Mouse (Mus musculus): Measurements from ENCODE around the gene Pm20d2. TPM values are rescaled to one million over a fixed set of nuclear protein-coding genes. Genes with fewer than 3 reads are reported as not detected.

The Pm20d2 gene
- 0.80 and 1.4 TPM in 2 replicates for polyA plus RNA-seq (2014; fragmentation: Nextera tagmentation; extraction: Ambion mirVana)

DNA sequence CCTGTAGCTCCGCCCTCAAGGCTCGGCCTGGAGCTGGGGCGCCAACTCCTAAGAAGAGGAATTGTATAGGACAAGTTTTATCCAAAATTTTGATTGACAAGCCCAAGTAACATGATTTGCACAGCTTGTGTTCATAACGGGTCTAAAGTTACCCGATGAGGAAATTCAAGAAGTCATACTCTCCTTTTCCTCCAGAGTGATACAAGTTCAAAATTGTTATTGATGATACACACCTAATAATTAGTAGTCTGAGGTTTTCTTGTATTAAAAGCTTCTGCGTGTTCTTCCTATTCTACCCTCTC is at the start of gene Pm20d2:
Gene Pm20d2, minus strand, starts transcription at position 3 of the 302 bp plus-strand sequence.
- no peak for ATAC-seq (ENCODE audit: low FRiP score)
- H3K36me3 ChIP-seq (ENCODE audit: control insufficient read depth, insufficient read depth, low read length) = no peaks in the 10 kb centered on the region
- H3K4me3 ChIP-seq (ENCODE audit: low read depth, low read length) = peak within 1 kb of the TSS; percentile 67
- DNase-seq (ENCODE audit: low spot score, missing footprints) = no peak
- H3K9ac ChIP-seq (ENCODE audit: low read length) = peak within 1 kb of the TSS; percentile 72
- peaks cover 7% of the 10 kb centered on the region for H3K27me3 ChIP-seq (ENCODE audit: control insufficient read depth, insufficient read depth, low read length)
- peak within 1 kb of the TSS; percentile 66 for H3K4me2 ChIP-seq
- H3K4me1 ChIP-seq (ENCODE audit: control insufficient read depth, insufficient read depth, low read length) = peaks cover 6% of the 10 kb centered on the region; the same call in 1 of the 2 replicates
- 16% methylated on average over 6 of the region's 6 CpGs for WGBS
- H3K27ac ChIP-seq (ENCODE audit: low read depth, low read length) = peak within 1 kb of the TSS; percentile 44; the same call in 1 of the 2 replicates
- no peaks in the 10 kb centered on the region for H3K9me3 ChIP-seq (ENCODE audit: control insufficient read depth, low read length)

DNA sequence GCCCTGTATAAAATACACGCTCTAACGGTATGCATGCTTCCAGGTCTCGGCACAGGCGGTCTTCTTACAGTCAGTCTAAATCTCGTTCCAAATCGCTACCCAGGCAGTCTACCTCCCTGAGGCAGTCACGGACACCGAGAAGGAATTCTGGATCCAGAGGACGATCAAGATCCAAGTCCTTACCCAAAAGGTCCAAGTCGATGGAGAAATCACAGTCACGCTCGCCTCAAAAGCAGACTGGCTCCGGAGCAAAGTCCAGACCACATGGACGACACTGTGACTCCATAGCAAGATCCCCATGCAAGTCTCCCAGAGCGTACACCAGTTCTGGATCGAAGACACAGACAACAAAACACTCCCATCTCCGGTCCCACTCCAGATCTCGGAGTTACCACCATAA is 41.3 kb upstream of the Pm20d2 start:
- Histone ChIP-seq H3K27ac (ENCODE audit: low read depth, low read length) (no peak overlapping the region), H3K27me3 (ENCODE audit: control insufficient read depth, insufficient read depth, low read length) (no peaks in the 10 kb centered on the region), H3K4me3 (ENCODE audit: low read depth, low read length) (no peak overlapping the region), H3K4me2 (no peak overlapping the region), H3K9ac (ENCODE audit: low read length) (no peak overlapping the region), H3K4me1 (ENCODE audit: control insufficient read depth, insufficient read depth, low read length) (no peaks in the 10 kb centered on the region), H3K36me3 (ENCODE audit: control insufficient read depth, insufficient read depth, low read length) (no peaks in the 10 kb centered on the region), H3K9me3 (ENCODE audit: control insufficient read depth, low read length) (no peaks in the 10 kb centered on the region)
- WGBS = 91% methylated on average over 18 of the region's 18 CpGs
- no peak for ATAC-seq (ENCODE audit: low FRiP score)
- no peak for DNase-seq (ENCODE audit: low spot score, missing footprints)

DNA sequence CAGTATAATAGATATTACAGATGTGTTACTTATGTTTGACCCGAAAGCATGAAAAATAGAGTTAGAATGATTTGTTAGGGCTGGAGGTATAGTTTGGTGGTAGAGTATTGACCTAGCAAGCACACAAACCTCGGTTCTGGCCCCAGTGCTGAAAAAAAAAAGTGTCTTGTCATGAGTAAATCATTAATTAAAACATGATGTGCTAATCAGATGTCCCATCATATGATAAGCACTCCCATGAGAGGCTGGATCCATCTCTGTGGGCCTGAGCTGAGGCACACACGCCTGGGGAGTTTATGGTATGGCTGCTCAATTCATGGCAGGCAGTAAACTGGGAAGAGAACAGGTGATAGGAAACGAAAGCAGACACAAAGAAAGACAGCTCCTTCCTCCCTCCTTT is 40.1 kb upstream of the Pm20d2 start:
- Histone ChIP-seq H3K9me3 (ENCODE audit: control insufficient read depth, low read length) (no peaks in the 10 kb centered on the region), H3K27ac (ENCODE audit: low read depth, low read length) (no peak overlapping the region), H3K4me3 (ENCODE audit: low read depth, low read length) (no peak overlapping the region), H3K27me3 (ENCODE audit: control insufficient read depth, insufficient read depth, low read length) (no peaks in the 10 kb centered on the region), H3K36me3 (ENCODE audit: control insufficient read depth, insufficient read depth, low read length) (no peaks in the 10 kb centered on the region), H3K9ac (ENCODE audit: low read length) (no peak overlapping the region), H3K4me2 (no peak overlapping the region), H3K4me1 (ENCODE audit: control insufficient read depth, insufficient read depth, low read length) (no peaks in the 10 kb centered on the region)
- WGBS = 83% methylated on average over 4 of the region's 4 CpGs
- DNase-seq (ENCODE audit: low spot score, missing footprints) (no peak), ATAC-seq (ENCODE audit: low FRiP score) (no peak)

DNA sequence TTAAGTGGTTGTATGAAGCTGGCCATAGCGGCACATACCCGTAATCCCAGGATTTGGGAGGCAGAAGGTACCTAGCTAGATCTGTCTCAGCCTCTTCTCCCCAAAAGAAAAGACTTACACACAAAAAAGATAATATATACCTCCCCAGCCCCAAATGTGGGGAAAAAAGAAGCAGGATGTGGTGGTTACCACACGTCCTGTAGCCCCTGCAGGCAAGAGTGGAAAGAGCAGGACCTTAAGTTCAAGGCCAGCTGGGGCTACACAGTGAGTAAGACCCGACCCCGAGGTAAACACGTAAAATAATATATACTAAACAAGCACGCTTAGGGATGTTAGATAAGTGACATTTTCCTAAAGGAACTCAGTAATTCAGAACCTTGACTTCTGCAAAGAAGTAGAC is 37.6 kb upstream of the Pm20d2 start:
- Histone ChIP-seq H3K4me2 (no peak overlapping the region), H3K27ac (ENCODE audit: low read depth, low read length) (no peak overlapping the region), H3K4me1 (ENCODE audit: control insufficient read depth, insufficient read depth, low read length) (no peaks in the 10 kb centered on the region), H3K4me3 (ENCODE audit: low read depth, low read length) (no peak overlapping the region), H3K27me3 (ENCODE audit: control insufficient read depth, insufficient read depth, low read length) (no peaks in the 10 kb centered on the region), H3K9ac (ENCODE audit: low read length) (no peak overlapping the region), H3K9me3 (ENCODE audit: control insufficient read depth, low read length) (no peaks in the 10 kb centered on the region), H3K36me3 (ENCODE audit: control insufficient read depth, insufficient read depth, low read length) (no peaks in the 10 kb centered on the region)
- DNase-seq (ENCODE audit: low spot score, missing footprints) (no peak), ATAC-seq (ENCODE audit: low FRiP score) (no peak)
- WGBS = 89% methylated on average over 7 of the region's 7 CpGs

DNA sequence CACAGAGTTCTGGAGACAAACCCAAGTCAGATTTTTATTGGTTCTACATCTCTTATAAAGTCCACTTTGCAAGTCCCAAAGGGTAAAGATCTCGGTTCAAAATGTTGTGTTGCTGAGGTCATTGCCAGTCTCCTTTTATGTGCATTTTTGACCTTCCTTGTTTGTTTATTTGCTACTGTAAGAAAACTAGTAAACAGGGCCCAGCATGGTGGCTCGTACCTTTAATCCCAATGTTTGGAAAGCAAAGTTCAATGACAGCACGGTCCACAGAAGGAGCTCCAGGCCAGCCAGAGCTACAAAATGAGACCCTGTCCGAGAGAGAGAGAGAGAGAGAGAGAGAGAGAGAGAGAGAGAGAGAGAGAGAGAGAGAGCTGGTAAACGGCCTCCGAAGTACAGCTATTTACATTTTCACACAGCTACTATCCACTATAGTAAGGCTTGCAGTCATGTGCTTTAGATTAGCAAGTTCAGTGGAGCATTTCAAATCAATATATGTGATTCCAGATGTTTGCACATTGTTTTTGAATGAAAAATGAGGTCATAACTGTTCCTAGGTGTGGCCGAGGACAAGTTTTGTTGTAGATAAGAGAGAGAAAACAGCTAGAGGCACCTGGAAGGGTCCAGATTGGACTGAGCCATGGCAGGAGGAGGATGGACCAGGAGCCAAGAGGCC is 34.6 kb upstream of the Pm20d2 start:
- ATAC-seq (ENCODE audit: low FRiP score) = no peak
- Histone ChIP-seq H3K9ac (ENCODE audit: low read length) (no peak overlapping the region), H3K27ac (ENCODE audit: low read depth, low read length) (no peak overlapping the region), H3K27me3 (ENCODE audit: control insufficient read depth, insufficient read depth, low read length) (no peaks in the 10 kb centered on the region), H3K4me3 (ENCODE audit: low read depth, low read length) (no peak overlapping the region), H3K36me3 (ENCODE audit: control insufficient read depth, insufficient read depth, low read length) (no peaks in the 10 kb centered on the region), H3K4me2 (no peak overlapping the region), H3K4me1 (ENCODE audit: control insufficient read depth, insufficient read depth, low read length) (no peaks in the 10 kb centered on the region), H3K9me3 (ENCODE audit: control insufficient read depth, low read length) (no peaks in the 10 kb centered on the region)
- 79% methylated on average over 7 of the region's 7 CpGs for WGBS
- DNase-seq (ENCODE audit: low spot score, missing footprints) = no peak

DNA sequence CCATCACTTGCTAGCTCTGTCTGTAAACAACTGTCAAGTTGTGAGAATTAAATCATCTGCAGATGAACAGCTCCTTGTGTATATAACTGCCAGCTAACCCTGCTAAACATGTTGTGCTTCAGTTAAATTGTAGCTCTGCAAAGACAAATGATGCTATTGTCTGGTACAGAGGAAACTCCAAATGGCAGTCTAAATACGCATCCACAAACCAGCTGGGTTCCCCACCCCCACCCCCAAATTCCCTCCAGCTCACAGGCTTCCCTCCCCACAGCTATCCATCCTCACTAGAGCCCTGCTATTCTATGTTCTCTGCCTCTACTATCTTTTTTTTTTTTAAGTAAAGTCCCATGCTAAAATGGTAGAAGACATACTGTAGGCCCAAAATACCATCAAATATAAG is 32.3 kb upstream of the Pm20d2 start:
- H3K36me3 ChIP-seq (ENCODE audit: control insufficient read depth, insufficient read depth, low read length) = no peaks in the 10 kb centered on the region
- ATAC-seq (ENCODE audit: low FRiP score) (no peak), DNase-seq (ENCODE audit: low spot score, missing footprints) (no peak)
- no peak overlapping the region for H3K9ac ChIP-seq (ENCODE audit: low read length)
- H3K9me3 ChIP-seq (ENCODE audit: control insufficient read depth, low read length) = no peaks in the 10 kb centered on the region
- no peaks in the 10 kb centered on the region for H3K4me1 ChIP-seq (ENCODE audit: control insufficient read depth, insufficient read depth, low read length)
- H3K27me3 ChIP-seq (ENCODE audit: control insufficient read depth, insufficient read depth, low read length) = no peaks in the 10 kb centered on the region
- no peak overlapping the region for H3K27ac ChIP-seq (ENCODE audit: low read depth, low read length)
- WGBS = 65% methylated on average over 1 of the region's 1 CpGs
- H3K4me2 ChIP-seq = no peak overlapping the region
- H3K4me3 ChIP-seq (ENCODE audit: low read depth, low read length) = no peak overlapping the region

DNA sequence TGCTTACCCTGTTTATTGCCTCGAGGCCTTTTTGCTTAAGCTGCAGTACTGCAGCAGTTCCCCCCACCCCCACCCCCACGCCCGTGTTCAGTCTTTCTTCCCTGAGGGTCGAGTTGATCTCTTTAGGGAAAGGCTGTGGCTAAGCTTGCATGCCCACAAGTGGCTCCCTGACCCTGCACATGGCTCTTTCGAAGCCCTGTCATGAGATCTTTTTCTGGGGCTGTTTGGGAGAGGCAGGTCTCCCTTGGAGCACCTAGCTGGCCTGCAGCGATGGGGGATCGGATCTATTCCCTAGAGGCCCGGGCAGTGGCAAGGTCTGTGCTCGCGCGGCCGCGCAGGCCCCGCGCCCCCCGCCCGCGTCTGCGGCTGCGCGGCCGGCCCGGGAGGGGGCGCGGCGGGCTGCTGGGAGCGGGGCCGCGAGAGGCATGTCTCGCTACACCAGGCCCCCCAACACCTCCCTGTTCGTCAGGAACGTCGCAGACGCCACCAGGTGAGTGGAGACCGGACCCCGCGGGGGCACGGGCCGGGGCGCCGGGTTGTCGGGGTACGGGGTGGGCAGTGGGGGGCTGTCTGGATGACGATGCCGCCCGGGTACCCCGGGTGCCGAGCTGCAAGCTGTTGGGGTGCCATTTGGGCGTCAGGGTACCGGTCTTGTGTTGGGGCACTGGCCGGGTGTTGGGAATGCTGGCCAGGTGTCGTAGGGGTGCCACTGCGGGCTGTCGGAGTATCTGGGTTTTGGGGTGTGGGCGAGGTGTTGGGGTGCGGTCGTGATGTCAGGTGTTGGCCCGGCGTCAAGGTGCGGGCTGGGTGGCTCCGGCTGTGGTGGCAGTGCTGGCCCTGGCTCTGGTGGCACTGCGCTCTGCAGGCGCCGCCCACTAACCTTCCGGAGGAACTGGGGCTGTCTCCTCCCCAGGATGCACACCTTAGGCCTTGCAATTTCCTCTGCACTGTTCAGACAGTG is 19.6 kb upstream of the Pm20d2 start, which contains the start of gene Srsf12:
Gene Srsf12, plus strand, starts transcription at position 111 of the 961 bp plus-strand sequence.
- WGBS = 4% methylated on average over 65 of the region's 65 CpGs
- Histone ChIP-seq H3K4me3 (ENCODE audit: low read depth, low read length) (peak within 1 kb of the TSS; percentile 71), H3K27ac (ENCODE audit: low read depth, low read length) (no peak within 1 kb of the TSS)

DNA sequence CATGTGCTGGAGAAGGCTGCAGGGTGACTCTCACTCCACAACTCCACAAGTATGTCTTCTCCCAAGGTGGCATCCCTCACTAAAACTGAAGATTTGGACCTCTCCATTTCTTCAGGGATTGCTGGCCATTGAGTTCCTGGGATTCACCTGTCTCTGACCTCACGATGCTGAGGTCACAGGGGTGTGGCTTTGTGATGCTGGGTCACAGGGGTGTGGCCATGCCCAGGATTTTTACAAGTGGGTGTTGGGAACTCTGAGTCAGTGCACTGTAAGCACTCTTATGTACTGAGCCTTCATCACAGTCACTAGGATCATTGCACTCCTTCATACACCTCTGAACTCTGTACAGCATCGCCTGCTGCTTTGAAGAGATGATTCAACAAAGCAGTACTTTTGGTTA is 18.0 kb upstream of the Pm20d2 start:
- no peaks in the 10 kb centered on the region for H3K9me3 ChIP-seq (ENCODE audit: control insufficient read depth, low read length)
- H3K27me3 ChIP-seq (ENCODE audit: control insufficient read depth, insufficient read depth, low read length) = no peaks in the 10 kb centered on the region
- H3K4me1 ChIP-seq (ENCODE audit: control insufficient read depth, insufficient read depth, low read length) = peaks cover 9% of the 10 kb centered on the region
- DNase-seq (ENCODE audit: low spot score, missing footprints) = no peak
- no peaks in the 10 kb centered on the region for H3K36me3 ChIP-seq (ENCODE audit: control insufficient read depth, insufficient read depth, low read length)
- WGBS = 80% methylated on average over 2 of the region's 2 CpGs
- no peak overlapping the region for H3K4me2 ChIP-seq
- no peak overlapping the region for H3K9ac ChIP-seq (ENCODE audit: low read length)
- ATAC-seq (ENCODE audit: low FRiP score) = no peak
- no peak overlapping the region for H3K4me3 ChIP-seq (ENCODE audit: low read depth, low read length)
- no peak overlapping the region for H3K27ac ChIP-seq (ENCODE audit: low read depth, low read length)

More for the DNA sequence above, 19.6 kb upstream of the Pm20d2 start, which contains the start of gene Srsf12:
- Histone ChIP-seq H3K4me2 (peak within 1 kb of the TSS; percentile 100), H3K36me3 (ENCODE audit: control insufficient read depth, insufficient read depth, low read length) (no peaks in the 10 kb centered on the region), H3K9ac (ENCODE audit: low read length) (peak within 1 kb of the TSS; percentile 77), H3K9me3 (ENCODE audit: control insufficient read depth, low read length) (no peaks in the 10 kb centered on the region), H3K27me3 (ENCODE audit: control insufficient read depth, insufficient read depth, low read length) (no peaks in the 10 kb centered on the region), H3K4me1 (ENCODE audit: control insufficient read depth, insufficient read depth, low read length) (peaks cover 9% of the 10 kb centered on the region)
- ATAC-seq (ENCODE audit: low FRiP score) (peak; percentile 86), DNase-seq (ENCODE audit: low spot score, missing footprints) (peak; percentile 97)

DNA sequence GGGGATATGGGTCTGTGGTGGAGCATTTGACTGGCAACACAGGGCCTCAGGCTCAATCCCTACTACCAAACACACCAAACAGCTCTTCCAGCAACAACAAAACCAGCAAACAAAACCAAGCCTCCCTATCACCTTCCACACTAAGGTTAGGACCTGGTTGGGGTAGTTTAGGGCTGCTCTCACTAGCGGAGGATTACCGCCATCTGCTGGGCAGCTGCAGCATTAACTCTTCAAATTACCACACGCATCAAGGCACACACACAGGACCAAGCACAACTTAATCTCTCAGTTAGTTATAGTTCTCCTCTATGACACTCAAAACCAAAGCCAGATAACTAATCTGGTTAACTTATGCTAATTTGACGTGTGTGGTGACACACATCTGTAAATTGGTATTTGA is 15.1 kb upstream of the Pm20d2 start:
- Histone ChIP-seq H3K4me3 (ENCODE audit: low read depth, low read length) (no peak overlapping the region), H3K9ac (ENCODE audit: low read length) (no peak overlapping the region), H3K27me3 (ENCODE audit: control insufficient read depth, insufficient read depth, low read length) (no peaks in the 10 kb centered on the region), H3K27ac (ENCODE audit: low read depth, low read length) (no peak overlapping the region), H3K36me3 (ENCODE audit: control insufficient read depth, insufficient read depth, low read length) (no peaks in the 10 kb centered on the region), H3K9me3 (ENCODE audit: control insufficient read depth, low read length) (no peaks in the 10 kb centered on the region), H3K4me2 (no peak overlapping the region), H3K4me1 (ENCODE audit: control insufficient read depth, insufficient read depth, low read length) (peaks cover 7% of the 10 kb centered on the region)
- ATAC-seq (ENCODE audit: low FRiP score) = peak; percentile 60
- peak; percentile 94 for DNase-seq (ENCODE audit: low spot score, missing footprints)
- 4% methylated on average over 4 of the region's 4 CpGs for WGBS
